Mouse (Mus musculus): Measurements from ENCODE around the gene Lin7c.

GRCm38 (mm10) chr2:109935754-109936409 is 45.2 kb downstream of the Lin7c start:
- TF ChIP-seq CTCF (IDR thresholded peaks at IDR 0.05; ENCODE audit: low read depth) (no peak), EP300 (IDR thresholded peaks at IDR 0.05; ENCODE audit: low read depth) (no peak)
